Mouse (Mus musculus) induced T-regulatory cell, adult 2 months (primary cell): ENCODE data around the gene Ctnnbip1.
A peak's percentile ranks its signal among the peaks of the same experiment; 100 is the strongest.

Source experiments
- DNase-seq: peaks from one replicate; pipeline ENCODE4 v3.0.0-alpha.2; 2012; ENCODE audit warnings: low read depth

Gene Ctnnbip1

DNA sequence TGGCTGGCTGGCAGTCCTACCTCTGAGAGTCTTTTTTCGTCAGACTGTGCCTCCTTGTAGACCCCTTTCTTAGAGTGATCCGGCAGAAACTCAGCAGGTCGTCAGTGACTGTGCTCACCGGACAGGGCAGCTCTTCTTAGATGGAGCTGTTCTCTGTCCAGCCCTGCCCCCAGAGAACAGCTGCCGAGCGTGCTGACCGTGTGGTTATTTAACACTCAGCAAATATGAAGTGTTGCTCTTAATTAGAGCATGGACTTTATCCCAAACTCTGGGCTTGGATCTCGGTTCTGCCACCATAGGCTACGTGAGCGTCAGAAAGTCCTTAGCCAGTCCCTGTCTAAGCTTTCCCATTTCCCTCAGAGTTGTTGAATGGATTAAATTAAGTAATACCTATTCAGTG lies 3.2 kb downstream of the Ctnnbip1 start:
- no peak for DNase-seq

GRCm38 (mm10) chr4:149523961-149524360 lies 5.9 kb downstream of the Ctnnbip1 start:
- DNase-seq, result no peak

DNA sequence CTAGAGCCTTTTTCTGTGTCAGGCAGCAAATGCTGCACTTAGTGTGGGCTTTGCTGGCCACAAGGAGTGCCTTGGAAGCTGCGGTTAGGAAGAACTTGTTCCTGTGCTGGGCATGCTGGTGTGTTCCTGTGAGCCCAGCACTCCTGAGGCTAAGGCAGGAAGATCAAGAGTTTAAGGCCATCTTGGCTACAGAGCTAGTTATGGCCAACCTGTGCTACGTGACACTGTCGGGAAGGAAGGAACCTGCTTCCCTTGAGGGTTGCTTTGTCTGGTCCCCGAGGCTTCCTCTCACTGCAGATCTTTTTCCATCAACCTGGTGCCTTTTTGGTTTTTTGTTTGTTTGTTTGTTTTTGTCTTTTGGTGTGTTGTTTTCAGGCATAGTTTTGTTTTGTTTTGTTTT lies 7.1 kb downstream of the Ctnnbip1 start:
- DNase-seq, result no peak

GRCm38 (mm10) chr4:149525811-149526210 lies 7.8 kb downstream of the Ctnnbip1 start:
- DNase-seq, result no peak

DNA sequence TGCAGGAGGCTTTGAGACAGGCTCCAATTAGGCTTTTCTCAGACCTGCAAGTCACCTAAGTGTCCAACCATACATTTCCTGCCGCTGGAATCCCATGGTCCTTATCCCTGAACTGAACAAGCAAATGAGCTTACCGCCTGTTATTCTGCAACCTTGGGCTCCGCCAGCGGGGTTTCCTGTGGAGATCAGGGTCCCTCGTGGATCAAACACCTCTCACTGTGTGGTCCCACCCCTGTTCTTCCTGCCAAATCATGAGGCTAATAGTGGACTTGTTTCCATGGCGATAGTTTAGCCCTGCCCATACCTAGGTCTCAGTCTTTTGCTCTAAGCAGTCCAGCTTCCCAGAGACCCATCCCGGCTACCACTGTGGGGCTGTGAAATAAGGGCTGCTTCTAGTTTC lies 8.3 kb downstream of the Ctnnbip1 start:
- no peak for DNase-seq

DNA sequence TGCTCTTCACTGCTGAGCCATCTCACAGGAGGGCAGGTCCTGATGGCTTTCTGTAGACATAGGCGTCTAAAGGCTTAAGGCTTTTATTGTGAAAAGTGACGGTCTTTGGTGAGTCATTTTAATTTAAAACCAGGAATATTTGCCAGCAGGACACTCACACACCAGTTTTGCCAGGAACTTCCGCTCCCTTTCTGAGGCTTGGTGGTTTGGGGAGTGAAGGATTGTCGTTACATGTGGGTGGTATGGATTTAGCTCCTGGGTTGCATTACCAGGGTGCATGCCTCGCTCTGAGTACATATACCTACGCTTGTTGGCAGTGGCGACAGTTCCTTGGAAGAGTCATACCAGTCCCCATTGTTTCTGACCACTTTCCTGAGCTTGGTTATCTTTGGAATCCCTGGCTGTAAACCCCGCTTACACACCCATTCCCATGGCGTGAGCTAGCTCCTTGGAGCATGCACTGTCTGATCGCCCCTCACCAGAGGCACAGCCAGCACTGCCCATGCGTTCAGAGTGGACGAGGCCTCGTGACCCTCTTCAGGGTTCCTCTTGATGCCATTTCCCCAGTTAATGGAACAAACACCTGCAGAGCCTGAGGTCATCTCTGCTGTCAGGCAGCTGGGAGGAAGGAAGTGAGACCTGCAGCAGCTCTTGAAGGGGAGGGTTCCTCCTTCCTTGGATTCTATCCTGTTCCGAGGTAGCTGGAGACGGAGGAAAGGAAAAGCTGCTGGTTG lies 9.8 kb downstream of the Ctnnbip1 start:
- no peak for DNase-seq

- DNase-seq, result no peak
Measured at GRCm38 (mm10) chr4:149529691-149530090, 11.7 kb downstream of the Ctnnbip1 start.

DNA sequence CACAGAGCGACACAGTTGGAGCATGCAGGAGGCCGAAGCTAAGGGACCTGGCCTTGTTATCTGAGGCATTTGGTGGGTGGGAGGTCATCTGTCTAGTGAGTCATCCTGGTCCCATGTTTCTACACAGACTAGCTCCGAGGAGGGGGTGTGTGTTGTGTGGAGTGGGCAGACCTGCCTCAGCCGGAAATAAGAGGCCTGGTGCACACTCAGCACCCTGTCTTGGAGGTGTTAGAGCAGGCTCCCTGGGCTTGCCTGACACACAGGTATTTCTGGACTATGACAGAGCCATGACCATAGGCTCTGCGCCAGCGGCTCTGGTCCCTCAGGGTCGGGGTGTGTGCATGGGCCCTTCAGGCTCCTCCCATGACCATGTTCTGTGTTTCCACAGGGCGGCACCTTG lies 21.4 kb downstream of the Ctnnbip1 start:
- DNase-seq, result no peak

GRCm38 (mm10) chr4:149541935-149542334 lies 23.9 kb downstream of the Ctnnbip1 start:
- peak; percentile 78 for DNase-seq

- DNase-seq, result no peak
Measured at GRCm38 (mm10) chr4:149542431-149542830, 24.4 kb downstream of the Ctnnbip1 start.

GRCm38 (mm10) chr4:149542927-149543553 lies 25.0 kb downstream of the Ctnnbip1 start:
- peak; percentile 94 for DNase-seq

DNA sequence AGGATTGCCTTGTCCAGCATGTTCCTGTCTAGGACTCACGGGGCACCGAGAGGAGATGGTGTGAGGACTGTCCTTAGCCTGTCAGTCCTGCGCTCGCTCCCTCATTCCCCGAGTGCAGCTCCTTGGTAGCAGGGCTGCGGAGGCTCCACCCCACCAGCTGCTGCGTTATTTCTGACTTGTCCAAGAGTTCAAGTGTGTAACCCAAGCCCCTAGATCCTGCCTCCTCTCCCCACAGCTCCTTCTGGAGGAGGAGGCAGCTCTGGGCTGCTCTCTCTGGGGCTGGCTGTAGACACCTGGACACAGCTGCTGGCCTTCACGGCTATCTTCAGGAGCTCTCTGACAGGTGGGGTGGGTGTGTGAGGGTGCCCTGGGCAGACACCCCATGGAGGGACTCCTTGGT lies 26.9 kb downstream of the Ctnnbip1 start:
- DNase-seq, result no peak

DNA sequence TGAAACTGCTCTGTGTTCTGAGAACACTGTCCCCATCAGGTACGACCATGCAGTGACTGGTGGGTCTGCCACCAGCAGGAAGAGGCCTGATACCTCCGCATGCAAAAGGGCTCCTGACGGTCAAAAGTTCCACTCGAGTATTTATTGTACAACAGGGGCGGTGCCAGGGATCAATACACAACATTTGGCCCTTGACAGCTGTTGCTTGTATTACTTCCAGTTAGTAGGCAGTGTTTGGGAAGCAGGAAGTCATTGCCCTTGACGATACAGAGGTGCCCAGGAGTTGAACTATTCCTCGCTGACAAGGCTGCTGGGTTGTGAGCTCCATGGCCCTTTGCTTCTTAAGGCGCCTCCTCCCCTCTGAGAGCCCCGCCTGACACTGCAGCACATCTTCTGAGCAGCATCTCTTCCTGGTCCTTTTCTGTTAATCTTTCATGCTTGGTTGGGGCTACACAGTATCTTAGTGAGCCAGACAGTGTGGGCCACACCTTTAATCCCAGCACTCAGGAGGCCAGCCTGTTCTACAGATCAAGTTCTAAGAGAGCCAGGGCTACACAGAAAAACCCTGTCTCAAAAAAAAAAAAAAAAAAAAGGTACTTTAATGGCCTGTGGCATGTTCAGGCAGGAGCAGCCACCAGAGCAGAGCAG lies 28.9 kb downstream of the Ctnnbip1 start:
- no peak for DNase-seq

- no peak for DNase-seq
Measured at GRCm38 (mm10) chr4:149547523-149547922, 29.5 kb downstream of the Ctnnbip1 start.

DNA sequence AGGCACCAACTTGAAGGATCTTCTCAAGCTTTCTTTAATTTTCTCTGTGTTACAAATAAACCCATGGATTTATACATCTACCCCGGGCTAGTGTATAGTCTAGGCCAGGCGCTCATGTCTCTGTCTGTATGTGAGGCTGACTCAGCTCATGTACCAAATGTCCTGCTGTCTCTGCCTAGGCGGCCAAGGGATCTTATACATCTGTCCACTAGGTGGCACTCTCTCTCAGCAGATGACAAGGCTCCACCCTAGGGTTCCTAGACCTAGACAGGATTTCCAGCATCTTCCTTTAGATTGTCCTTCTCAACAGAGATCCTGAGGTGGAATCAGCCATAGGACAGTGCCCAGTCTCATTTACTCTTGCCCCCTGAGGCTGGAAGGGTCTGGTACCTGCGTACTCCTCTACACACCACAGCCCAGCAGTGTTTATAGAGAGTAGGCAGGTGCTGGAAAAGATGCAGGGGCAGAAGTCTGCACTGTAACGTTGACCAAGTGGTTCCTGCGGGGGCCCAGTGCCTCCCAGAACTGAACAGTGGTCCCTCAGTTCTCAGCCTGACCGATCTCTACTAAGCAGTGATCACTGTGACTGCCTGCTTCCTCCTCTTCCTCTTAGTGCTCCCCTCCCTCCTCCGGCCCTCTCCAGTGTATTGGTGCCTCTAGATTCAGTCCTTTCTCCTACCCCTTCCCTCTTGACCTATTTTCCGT lies 31.3 kb downstream of the Ctnnbip1 start:
- DNase-seq, result peak; percentile 88

- no peak for DNase-seq
Measured at GRCm38 (mm10) chr4:149550866-149551265, 32.8 kb downstream of the Ctnnbip1 start.

- no peak for DNase-seq
Measured at GRCm38 (mm10) chr4:149551696-149552095, 33.7 kb downstream of the Ctnnbip1 start.

- DNase-seq, result no peak
Measured at GRCm38 (mm10) chr4:149553834-149554233, 35.8 kb downstream of the Ctnnbip1 start.

DNA sequence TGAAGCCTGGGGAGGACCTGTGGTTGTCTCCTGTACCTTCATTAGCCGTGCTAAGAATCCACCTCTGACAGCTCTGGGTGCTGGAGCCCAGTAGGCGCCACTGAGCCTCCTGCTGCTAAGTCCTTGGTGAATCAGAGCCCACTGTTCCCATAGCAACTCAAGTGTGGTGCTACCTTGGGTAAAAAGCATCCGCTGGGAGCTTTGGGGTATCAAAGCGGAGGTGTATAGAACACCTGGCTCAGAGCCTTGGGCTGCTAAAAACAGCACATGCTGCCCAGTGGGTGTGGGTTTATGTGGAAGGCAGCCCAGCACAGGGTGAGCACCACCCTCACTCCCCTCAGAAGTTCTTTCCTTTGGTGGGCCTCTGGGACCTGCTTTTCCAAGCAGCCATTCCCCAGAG lies 38.1 kb downstream of the Ctnnbip1 start:
- DNase-seq, result no peak

DNA sequence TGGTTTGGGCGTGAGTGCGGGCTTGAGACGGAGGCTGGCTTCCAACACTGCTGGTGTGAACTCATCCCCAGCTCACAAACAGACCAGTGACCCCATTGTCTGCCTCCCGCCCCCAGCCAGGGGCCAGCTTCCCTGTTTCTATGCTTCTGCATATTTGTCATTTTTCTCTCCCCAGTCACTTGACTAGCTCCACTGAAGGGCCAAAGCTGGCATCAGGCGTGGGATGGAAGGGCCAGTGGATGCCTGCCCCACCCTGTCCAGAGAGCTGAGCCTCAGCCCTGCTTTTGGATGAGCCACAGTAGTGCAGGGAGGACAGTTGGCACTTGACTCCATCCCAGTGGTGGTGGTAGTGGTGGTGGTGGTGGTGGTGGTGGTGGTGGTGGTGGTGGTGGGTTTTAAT lies 39.9 kb downstream of the Ctnnbip1 start:
- DNase-seq, result no peak

DNA sequence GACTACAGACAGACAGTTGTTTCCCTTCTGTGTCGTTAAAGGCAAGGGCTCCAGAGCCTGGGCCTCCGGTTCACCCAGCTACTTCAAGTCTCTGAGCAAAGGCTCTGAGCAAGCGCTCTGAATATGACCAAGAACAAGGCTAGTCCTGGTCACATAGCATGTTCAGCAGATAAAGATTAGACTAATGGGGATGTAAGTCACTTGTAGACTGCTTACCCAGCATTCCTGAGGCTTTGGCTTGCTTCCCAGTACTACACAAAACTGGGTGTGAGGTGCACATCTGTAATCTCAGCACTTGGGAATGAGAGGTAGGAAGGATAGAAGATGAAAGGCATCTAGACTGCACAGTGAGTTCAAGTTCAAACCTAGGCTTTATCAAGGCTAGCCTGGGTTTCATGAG lies 40.4 kb downstream of the Ctnnbip1 start:
- no peak for DNase-seq

GRCm38 (mm10) chr4:149561392-149561791 lies 43.4 kb downstream of the Ctnnbip1 start:
- DNase-seq, result no peak
